Mouse (Mus musculus): ENCODE measurements at regions not wholly inside any gene's neighbourhood (a gene's known extent, or its start where the extent isn't known, plus 50 kb on each side); places are given as distances from the start of the nearest gene placed in this dataset.

- DNase-seq, result no peak
Observed at GRCm38 (mm10) chr4:142452614-142453013, 213.4 kb upstream of the Kazn start.

- no peak for DNase-seq
Observed at GRCm38 (mm10) chr4:142450884-142451283, 211.7 kb upstream of the Kazn start.

GRCm38 (mm10) chr4:142449713-142450112 is 210.5 kb upstream of the Kazn start:
- DNase-seq, result no peak

GRCm38 (mm10) chr4:142449198-142449702 is 210.0 kb upstream of the Kazn start:
- DNase-seq, result no peak

GRCm38 (mm10) chr4:142447529-142447928 is 208.3 kb upstream of the Kazn start:
- peak; percentile 4 to 46 for DNase-seq

- no peak for DNase-seq
Observed at GRCm38 (mm10) chr4:142441045-142441444, 201.8 kb upstream of the Kazn start.

GRCm38 (mm10) chr4:142439450-142440183 is 200.4 kb upstream of the Kazn start:
- no peak for DNase-seq

- no peak for DNase-seq
Observed at GRCm38 (mm10) chr4:142424596-142424995, 185.4 kb upstream of the Kazn start.

GRCm38 (mm10) chr4:142420427-142420826 is 181.2 kb upstream of the Kazn start:
- no peak for DNase-seq

GRCm38 (mm10) chr4:142414874-142415273 is 175.7 kb upstream of the Kazn start:
- DNase-seq, result no peak

- no peak for DNase-seq
Observed at GRCm38 (mm10) chr4:142411792-142412191, 172.6 kb upstream of the Kazn start.

- DNase-seq, result no peak
Observed at GRCm38 (mm10) chr4:142410596-142411573, 171.7 kb upstream of the Kazn start.

GRCm38 (mm10) chr4:142397858-142398257 is 158.7 kb upstream of the Kazn start:
- peak in 1 of 2 experiments; percentile 8 for DNase-seq

GRCm38 (mm10) chr4:142392924-142393323 is 153.7 kb upstream of the Kazn start:
- DNase-seq, result peak in 1 of 2 experiments; percentile 44

- DNase-seq, result no peak
Observed at GRCm38 (mm10) chr4:142390531-142391195, 151.5 kb upstream of the Kazn start.

- DNase-seq, result no peak
Observed at GRCm38 (mm10) chr4:142388476-142388875, 149.3 kb upstream of the Kazn start.

- DNase-seq, result no peak
Observed at GRCm38 (mm10) chr4:142381168-142381567, 142.0 kb upstream of the Kazn start.

- DNase-seq, result no peak
Observed at GRCm38 (mm10) chr4:142378452-142378851, 139.3 kb upstream of the Kazn start.

- DNase-seq, result no peak
Observed at GRCm38 (mm10) chr4:142367774-142368173, 128.6 kb upstream of the Kazn start.

GRCm38 (mm10) chr4:142362071-142362470 is 122.9 kb upstream of the Kazn start:
- no peak for DNase-seq

GRCm38 (mm10) chr4:142358866-142359265 is 119.7 kb upstream of the Kazn start:
- no peak for DNase-seq

- DNase-seq, result no peak
Observed at GRCm38 (mm10) chr4:142355387-142355786, 116.2 kb upstream of the Kazn start.

- no peak for DNase-seq
Observed at GRCm38 (mm10) chr4:142353526-142353925, 114.3 kb upstream of the Kazn start.

Data from kidney, postnatal 25 days (tissue).